Mouse (Mus musculus): ENCODE measurements around the gene Gbp7.
"Not testable (repeated sequence)": the region's sequence is repeated elsewhere in the genome, so short reads cannot be mapped to it uniquely, and the experiment has no call there.

Gene Gbp7

DNA sequence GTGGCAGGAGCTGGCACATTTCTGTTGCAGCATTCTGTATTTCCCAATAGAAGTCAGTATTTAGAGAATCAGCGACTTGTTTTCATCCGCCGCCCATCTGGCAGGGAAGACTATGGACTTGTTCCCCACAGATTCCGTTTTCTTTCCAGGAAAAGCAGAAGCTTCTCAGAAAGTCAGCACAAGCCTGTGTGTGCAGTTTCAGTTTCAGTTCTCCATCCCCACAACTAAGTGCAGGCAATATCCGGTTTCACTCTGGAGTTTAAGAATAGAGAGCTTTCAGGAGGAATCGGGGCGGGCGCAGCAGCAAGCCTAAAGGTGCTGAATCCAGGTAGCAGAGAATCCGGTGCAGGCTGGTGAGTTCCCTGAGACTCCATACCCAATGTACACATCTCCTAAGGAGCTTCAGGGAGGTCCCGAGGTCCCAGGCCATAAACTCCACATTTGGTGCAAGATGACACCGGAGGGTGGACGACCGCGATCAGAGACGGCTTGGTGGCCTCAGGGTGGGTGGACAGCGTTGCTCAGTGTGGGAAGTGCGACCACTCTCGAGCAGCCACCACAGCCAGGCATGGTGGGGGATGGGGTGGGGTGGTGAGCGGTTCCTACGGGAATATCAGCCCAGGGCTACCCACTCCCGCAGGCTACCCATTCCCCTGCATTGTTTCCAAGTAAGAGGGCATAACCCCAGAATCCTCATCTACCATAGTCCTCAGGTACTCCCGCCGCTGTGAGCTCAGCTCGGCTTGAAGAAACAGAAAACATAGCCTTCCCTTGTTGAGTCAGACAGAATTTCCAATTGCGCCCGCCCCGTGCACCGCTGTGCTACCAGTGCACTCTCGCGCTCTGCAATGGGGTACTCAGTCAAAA lies at the start of gene Gbp7:
TSS of gene Gbp7 (plus strand) at position 256 of the 867 bp plus-strand sequence.
- DNase-seq (ENCODE audit: low spot score): peak; percentile 34

DNA sequence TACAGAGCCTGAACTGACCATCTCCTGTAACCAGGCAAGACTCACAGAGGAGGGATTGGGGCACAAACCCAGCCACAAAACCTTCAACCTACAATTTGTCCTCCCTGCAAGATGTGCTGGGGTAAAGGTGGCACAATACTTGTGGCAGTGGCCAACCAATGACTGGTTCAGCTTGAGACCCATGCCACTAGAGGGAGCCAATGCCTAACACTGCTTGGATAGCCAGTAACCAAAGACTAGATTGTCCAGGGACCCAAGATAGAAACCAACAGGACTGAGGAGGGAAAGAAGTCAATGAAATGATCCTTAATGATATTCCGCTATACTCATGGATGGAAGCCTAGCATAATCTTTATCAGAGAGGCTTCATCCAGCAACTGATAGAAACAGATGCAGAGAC lies 39.7 kb upstream of the Gbp7 start:
- peak; percentile 44 for DNase-seq (ENCODE audit: low spot score)

DNA sequence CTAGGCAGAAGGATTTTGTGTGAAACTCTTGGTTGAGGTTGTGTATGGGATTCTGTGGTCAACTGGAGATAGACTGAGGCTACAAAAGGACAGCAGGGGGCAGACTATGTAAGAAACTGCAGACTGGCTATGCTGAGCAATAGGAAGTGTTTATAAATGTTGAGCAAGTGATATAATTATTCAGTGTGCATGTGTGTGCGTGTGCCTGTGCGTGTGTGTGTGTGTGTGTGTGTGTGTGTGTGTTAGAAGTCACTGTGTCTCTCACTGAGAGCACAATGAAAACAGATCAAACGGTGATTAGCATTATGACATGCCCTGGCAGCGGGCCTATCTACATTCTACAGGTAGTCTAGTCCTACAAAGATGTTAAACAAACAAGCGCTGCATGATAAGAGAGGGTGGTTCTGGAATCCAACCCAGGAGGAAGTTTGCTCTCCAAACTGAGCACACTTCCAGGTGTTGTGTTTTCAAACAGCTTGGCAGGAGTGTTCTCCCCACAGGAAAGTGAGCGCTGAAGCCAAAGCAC lies 36.5 kb upstream of the Gbp7 start, which contains the start of gene Gbp5:
TSS of gene Gbp5 (plus strand) at position 443 of the 526 bp plus-strand sequence.
- DNase-seq (ENCODE audit: low spot score): peak; percentile 38

DNA sequence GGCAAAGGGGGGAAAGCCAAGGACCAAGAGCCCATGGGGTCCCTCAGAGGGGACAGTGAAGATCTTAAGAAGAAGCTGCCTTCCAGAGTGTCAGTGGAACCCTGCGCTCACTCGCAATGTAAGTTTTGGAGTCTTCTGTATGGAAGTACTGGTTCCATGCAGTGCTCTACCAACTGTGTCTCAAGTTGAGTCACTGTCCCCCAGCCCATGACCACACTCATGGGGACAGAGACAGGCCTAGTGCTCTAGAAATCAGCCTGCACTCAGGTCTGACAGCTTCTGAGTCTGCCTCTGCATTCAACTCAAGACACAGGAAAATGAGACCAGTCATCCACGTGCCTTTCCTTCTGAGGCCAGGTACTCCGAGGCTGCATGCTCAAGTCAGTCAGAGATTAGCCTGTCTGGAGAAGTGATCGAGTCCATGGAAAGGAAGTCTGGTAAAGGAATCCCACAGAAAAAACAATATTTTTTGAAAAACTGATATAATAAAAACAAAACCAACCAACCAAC lies 34.9 kb upstream of the Gbp7 start:
- DNase-seq (ENCODE audit: low spot score): no peak

DNA sequence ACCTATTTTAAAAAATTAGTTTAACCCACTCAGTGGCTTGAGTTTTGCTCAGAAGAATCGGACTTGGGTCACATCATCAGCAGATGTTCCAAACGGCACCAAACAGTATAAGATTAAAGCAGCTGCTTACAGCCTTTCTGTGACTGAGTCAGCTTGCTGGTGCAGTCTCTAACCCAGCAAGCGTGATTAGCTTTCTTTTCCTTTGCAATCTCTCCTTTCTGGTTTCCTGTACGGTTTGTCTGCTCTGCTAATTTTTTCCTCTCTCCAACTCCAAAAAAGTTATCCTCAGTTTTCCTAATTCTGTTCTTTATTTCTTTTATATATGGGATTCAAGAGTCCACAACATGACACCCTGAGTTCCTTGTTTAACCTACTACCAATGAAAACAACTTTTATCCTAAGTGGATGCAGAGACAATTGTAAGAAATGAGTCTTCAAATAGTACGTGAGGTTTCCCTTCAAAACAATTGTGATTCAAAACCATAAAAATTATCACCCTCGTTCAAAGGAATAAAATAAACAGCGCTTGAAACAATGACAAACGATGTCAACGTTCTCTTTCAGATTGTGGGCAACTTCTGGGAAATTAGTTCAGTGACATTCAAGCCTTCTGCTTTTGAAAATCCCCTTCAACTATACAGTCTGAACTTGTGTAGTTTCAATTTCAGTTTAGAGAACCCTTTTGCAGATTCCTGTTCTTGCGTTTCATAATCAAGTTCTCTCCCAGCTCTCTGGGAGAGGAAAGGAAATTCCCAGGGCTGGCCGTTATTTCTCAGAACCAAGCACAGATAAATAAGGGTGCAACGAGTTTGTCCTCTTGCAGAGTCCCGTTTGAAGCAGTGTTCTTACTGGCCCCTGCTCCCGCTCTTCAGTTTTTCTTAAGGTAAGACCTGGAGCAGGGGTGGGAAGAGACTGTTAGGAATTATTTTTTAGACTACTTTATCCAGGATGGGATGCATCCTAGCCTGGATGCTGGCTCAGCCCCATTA lies 33.7 kb upstream of the Gbp7 start:
- DNase-seq (ENCODE audit: low spot score): no peak

DNA sequence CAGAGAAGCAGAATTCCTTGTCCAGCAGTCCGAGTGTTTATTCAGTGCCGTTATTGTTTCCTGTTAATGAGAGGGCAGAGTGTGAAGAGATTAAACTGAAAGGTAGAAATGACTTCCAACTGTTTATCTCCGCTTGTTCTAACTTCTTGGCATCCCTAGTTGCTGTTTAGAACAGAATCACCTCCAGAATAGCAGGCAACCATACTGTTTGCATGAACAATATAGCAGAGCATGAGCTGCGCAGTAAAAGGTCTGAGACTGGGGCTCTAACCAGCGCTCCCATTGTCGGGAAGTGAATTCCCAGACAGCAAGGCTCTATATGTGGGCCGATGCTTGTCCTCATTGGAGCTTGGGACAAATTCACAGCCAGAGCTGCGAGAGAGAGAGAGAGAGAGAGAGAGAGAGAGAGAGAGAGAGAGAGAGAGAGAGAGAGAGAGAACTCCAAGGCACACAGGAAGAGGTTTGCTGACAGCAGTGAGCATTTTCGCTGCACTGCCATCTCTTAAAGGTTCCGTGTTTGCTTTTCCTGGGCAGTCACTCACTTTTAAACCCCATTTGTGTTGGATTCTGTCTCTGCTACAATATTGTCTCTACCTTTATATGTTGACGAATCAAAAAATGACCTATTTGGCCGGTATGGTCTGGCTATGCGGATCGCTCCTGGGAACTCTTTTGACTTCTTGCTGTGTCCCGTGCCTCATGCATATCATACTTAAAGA lies 32.9 kb upstream of the Gbp7 start:
- no peak for DNase-seq (ENCODE audit: low spot score)

DNA sequence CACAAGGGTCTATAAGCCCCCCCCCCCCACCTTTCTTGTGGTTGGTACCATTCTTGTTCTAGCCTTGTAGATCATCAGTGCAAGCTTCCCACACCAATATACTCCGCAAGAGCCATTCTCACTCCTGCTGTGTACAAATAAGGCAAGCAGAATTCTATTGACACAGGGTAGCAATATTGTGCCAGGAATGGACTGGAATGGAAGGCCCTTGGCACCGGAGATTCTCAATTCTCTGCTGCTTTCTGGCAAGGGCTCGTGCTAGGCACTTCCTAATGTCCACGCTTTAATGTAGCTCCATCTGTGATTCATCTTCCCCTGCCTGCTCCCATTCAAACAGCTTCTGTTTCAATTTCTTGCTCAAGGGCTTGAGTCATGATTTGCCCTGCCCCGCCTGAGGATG lies 31.2 kb upstream of the Gbp7 start:
- DNase-seq (ENCODE audit: low spot score): no peak

DNA sequence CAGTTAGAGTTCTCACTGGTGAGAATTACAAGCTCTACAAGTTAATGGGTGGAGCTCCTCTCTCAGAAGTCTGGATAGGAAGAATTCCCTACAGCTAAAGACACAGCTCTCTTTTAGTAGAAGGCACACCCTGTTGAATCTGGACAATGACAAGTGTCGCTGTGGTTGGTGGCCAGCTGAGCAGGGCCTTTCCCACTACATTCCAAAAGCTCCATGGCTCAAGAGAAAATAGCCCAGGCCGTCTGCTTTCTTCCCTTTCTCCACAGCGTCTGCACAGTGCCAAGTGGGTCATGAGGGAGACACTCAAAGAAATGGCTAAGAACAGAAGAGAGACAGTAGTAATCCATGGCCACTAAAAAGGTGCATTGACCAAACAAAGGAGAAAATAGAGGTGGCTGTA lies 2.0 kb upstream of the Gbp7 start:
- DNase-seq (ENCODE audit: low spot score): no peak

DNA sequence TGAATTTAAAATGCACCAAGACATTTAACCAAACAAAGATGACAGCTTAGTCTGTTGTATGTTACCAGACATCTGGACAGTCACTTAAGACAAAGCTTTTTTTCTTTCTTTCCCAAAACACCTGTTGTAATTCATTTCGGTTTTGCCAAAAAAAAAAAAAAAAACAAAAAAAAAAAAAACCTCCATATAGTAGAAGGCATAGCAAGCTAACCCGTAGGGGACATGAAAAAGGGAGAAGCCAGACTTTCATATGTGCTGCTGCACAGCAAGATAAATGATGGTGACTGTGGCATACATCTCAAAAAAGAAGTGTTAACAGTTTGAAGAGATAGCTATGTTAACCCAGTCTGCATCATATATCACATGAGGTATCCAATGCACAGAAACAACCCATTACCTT lies 545 bp upstream of the Gbp7 start:
- no peak for DNase-seq (ENCODE audit: low spot score)

DNA sequence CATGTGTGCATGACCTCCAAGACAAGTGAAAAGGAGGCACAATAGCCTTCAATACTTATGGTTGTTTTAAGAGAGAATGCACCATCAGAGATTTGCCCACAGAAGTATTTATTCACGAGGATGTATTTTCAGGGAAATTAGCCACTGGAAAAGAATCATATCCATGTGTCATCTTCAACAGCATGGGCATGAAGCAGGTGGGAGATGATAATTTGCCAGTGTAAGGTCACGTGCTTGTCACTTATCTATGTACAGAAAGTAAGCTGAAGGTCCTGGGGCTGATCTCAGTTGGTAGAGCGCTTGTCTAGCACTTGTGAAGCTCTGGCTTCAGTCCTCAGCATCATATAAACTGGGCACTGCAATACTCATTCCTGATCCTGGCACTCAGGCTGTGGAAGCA lies 1.5 kb downstream of the Gbp7 start:
- no peak for DNase-seq (ENCODE audit: low spot score)

DNA sequence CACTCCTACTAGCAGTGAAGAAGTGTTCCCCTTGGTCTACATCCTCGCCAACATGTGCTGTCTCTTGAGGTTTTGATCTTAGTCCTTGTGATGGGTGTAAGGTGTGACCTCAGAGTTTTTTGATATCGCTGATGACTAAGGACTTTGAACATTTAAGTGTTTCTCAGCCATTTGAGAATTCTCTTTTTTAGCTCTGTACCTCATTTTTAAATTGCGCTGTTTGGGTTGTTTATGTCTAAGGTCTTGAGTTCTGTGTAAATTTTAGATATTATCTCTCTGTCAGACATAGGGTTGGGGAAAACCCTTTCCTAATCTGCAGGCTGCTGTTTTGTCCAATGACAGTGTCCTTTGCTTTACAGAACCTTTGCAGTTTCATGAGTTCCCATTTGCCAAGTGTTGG lies 3.0 kb downstream of the Gbp7 start:
- DNase-seq (ENCODE audit: low spot score): no peak

DNA sequence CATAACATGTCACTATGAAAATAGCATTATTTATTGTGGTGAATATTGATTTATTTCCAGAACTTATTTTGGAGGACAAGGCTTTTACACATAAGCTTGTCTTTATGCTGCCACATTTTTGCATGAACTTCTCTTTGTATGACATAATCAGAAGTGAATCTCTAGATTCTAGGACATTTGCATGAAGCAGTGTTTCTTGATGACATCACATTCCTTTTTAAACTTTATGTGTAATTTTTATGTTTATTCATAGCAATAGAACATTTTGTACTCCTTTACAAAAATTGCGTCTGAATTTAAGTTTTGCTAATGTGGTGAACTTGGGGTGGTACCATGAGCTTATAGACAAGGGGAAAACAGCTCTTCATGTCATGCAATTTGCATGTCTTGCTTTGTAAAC lies 5.5 kb downstream of the Gbp7 start:
- DNase-seq (ENCODE audit: low spot score): no peak

DNA sequence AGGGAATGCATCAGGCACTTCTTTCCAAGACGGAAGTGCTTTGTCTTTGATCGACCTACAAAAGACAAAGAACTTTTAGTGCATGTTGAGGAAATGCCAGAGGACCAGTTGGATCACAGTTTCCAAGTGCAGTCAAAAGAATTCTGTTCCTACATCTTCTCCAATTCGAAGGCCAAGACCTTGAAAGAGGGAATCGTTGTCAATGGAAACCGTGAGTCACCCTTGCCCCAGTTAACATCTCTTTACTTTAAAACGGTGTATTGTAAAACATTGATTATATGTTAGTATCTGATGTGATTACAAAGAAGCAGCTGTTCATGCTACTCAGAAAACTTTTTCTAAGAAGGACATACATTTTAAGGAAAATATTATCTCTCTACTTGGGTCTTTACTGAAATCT lies 11.2 kb downstream of the Gbp7 start:
- no peak for DNase-seq (ENCODE audit: low spot score)

DNA sequence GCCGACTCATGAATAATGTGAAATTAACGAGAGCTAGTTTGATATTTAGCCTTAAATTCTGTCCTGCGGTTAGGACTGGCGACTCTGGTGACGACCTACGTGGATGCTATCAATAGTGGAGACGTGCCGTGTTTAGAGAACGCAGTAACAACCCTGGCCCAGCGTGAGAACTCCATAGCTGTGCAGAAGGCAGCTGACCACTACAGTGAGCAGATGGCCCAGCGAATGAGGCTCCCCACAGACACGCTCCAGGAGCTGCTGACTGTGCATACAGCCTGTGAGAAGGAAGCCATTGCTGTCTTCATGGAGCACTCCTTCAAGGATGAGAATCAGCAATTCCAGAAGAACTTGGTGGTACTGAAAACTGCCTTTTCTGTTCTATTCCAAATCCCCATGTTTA lies 12.6 kb downstream of the Gbp7 start:
- DNase-seq (ENCODE audit: low spot score): not testable (repeated sequence)

DNA sequence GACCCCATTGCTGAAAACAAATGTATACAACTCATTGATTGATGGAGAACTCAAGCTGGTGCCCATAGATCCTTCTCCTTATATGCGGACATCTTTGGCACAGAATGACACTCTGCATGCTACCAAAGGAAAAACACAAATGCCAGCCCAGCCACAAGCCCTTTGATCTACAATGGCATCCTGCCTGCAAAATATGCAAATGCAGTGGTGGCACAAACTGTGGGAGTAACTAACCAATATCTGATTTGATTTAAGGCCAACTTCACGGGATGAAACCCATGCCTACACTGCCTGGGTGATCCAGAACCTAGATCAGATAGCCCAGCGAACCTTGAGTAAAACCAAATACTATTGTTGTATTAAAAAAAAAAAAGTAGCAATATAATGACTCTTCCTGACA lies 16.5 kb downstream of the Gbp7 start:
- DNase-seq (ENCODE audit: low spot score): no peak

DNA sequence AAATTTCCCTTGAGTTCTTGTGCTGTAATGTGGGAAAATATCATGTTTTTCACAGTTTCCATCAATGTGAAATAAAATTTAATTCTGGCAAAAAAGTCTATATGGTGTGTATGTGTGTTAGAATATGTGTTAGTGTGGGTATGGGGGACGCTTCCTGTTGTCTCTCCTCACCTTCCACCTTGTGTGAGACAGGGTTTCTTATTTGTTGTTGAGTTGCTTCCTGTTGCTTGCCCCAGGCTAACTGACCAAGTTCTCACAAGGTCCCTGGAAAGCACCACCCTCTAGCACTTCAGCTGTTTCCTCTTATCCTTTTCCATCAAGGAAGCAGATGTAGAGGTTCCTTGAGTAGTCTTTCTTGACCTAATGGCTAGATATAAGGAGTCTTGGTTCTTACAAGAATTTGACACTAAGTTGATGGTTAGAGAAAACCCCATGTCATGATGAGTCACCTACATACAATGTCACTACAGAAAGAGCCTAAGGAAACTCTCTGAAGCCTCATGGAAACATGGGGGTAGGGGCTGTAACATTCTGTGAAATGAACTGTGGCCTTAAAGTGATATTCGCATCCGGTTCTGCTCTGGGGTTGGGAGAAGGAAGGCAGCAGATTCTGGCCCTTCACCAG lies 20.0 kb downstream of the Gbp7 start:
- DNase-seq (ENCODE audit: low spot score): no peak

DNA sequence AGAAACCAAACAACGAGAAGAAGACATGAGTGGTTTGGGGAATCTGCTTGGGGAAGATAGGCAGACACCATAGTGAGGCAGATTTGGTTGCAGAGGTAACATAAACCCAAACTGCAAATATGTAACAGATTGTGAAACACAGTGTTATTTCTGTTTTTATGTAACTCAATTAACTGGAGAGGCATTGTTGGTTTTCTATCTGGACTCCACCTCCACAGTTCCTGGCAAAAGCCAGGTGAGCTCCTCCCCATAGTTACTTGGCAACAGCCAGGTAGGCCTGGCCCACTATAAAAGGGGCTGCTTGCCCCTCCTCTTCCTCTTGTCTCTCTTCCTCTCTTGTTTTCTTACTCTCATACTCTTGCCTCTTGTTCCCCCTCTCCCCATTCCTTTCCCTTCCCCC lies 24.5 kb downstream of the Gbp7 start:
- no peak for DNase-seq (ENCODE audit: low spot score)

DNA sequence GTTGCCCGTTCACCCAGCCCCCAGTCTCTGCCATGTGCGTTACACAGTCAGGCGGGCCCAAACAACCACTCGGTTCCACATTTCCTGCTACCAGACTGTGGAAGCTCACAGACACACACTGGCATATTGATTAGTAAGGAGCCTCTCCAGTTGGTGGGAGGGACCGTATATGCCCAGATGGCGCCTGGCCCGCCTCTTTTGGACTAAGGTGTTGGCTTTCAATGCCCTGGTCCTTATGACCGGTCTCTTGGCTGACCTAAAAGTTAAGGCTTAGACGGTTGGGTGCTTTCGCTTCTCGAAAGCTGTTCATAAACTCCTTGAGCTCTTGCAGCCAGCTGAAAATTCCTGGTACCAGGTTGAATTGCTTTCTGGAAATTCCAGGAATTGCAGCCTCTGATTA lies 25.5 kb downstream of the Gbp7 start:
- no peak for DNase-seq (ENCODE audit: low spot score)

DNA sequence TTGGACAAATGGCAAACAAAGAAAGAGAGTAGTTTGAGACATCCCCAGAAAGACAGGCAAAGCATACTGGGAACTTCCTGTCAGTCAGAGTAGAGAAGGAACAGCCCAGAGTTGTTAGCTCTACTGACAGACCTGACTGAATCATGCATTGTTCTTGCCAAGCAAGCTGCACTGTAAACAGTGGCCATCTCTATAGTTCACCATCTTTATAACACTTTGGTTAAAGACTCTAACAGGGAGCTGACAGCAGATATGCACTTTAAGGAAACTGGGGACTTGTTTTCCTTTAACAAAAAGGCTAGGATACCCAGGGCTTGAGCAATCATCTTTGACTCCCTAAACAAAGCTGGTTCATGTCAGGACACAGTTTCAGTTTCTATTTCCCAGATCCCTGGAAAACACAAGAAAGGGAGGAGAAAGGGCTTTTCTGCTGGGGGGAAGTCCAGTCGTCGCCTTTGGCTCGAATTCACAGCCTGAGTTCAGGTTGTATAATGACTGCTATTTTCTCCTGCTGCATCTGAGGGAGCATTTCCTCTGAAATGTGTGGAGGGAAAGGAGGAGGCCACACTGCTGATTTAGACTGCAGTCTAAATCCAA lies 29.6 kb downstream of the Gbp7 start, which contains the start of gene Gbp3:
TSS of gene Gbp3 (plus strand) at position 395 of the 597 bp plus-strand sequence.
- DNase-seq (ENCODE audit: low spot score): no peak

DNA sequence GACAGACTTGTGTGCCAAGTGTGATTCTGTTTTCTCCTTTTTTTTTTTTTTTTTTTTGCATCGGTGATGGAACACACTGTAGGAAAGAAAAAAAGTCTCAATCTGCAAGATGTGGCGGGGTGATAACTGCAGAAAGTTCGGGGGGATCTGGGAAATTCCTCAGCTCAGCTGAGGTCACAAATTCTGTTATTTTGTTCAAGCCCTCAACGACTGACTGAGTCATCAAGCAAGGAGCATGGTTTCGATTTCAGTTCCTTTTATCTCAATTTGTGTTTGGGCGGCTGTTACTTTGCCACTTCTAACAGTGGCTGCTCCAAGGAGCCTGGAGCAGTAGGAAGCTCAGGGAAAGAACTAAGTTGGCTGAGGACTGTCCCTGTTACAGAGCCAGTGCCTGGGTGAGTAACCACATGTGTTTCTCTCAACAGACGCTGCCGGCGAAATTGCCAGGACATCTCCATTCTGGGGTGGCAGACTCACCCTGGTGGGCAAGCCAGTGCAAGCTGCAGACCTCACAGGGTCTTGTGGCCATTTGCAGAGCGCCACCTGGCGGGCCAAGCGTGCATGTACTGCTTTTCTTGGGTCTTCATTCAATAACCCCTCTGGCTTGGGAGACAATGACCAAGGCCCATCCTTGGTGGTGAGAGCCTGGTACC lies 30.3 kb downstream of the Gbp7 start:
- peak; percentile 80 for DNase-seq (ENCODE audit: low spot score)
